Mouse (Mus musculus) retina, adult 2 months (tissue): Measurements from ENCODE around the gene Kcnk4.
"Not testable (repeated sequence)": the region's sequence is repeated elsewhere in the genome, so short reads cannot be mapped to it uniquely, and the experiment has no call there.

Experiments used
- DNase-seq: peaks from one replicate; pipeline ENCODE4 v3.0.0-alpha.2; 2012; ENCODE audit warnings: low read depth, low spot score

The Kcnk4 gene

DNA sequence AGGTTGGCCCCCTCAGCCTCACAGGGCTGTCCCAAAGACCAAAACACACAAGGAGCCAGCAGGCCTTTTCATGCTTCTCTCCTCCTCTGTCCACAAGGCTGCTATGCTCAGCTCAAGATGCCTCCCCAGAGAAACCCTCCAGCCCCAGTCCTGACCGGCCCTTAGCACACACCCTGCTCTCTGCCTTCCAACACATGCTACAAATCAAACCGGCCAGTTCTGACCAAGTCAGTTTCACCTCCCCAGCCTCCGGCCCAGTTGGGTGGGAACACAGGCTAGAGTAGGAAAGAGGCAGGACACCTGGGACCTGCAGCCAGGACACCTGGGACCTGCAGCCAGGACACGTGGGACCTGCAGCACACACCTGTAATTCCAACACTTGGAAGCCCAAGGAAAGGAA is 17.8 kb downstream of the Kcnk4 start:
- no peak for DNase-seq

DNA sequence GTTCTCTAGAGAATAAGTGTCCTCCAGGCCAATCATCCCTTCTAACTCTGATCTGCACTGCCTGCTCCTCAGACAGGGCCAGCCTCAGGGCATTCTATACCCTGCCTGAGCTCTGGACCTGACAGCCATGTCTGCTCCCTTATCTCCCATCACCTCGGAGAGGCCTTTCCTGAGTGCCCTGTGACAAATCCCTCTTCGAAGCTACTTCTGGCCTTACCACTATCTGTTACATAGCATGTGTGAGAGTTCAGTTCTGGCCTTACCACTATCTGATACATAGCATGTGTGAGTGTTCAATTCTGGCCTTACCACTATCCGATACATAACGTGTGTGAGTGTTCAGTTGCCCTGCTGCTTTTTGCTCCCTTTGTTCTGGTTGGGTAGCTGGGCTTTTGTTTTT is 19.0 kb downstream of the Kcnk4 start:
- no peak for DNase-seq

DNA sequence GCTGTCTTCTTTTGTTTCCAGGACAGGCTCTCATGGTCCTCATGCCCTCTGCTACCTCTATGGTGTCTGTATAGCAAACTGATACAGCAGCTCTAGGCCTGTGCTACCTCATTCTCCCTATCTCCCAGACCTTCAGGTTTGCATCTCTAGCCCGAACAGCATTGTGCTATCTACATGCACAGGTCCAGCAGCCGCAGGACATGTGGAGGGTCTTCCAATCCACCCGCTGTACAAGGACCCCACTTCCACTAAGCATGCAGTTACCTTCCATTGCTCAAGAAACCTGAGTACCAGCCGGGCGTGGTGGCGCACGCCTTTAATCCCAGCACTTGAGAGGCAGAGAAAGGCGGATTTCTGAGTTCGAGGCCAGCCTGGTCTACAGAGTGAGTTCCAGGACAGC is 19.8 kb downstream of the Kcnk4 start:
- DNase-seq, result no peak

DNA sequence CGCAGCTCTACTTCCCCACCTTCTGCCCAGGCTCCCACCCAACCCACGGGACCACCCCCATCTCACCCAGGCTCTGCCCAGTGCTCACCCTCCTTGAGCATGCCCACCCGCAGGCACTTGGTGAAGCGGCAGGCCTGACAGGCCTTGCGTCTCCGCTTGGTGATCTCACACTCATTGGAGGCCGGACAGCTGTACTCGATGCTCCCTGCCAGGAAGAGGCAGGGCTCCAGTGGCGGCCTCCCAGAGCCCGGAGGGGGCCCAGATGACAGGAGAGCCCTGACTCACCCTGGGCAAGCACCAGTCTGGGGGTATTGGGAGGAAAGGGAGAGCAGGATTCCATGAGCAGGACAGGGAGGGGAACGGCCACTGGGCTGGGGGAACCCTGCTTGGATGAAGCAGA is 20.3 kb downstream of the Kcnk4 start:
- no peak for DNase-seq

DNA sequence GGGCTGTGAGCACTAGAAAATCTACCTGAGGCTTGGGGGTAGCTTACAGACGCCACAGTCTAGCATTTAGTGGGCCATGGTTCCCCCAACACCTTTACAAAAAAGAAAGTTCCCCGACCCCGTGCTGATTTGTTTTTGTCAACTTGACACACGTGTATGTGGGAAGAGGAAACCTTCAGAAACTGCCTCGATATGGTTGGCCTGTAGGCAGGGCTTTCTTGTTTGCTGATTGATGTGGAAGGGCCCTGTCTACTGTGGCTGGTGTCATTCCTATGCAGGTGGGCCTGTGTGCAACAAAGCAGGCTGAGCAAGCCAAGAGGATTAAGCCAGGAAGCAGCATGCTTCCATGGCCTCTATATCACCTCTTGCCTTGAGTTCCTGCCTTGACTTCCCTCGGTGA is 21.3 kb downstream of the Kcnk4 start:
- DNase-seq, result no peak

DNA sequence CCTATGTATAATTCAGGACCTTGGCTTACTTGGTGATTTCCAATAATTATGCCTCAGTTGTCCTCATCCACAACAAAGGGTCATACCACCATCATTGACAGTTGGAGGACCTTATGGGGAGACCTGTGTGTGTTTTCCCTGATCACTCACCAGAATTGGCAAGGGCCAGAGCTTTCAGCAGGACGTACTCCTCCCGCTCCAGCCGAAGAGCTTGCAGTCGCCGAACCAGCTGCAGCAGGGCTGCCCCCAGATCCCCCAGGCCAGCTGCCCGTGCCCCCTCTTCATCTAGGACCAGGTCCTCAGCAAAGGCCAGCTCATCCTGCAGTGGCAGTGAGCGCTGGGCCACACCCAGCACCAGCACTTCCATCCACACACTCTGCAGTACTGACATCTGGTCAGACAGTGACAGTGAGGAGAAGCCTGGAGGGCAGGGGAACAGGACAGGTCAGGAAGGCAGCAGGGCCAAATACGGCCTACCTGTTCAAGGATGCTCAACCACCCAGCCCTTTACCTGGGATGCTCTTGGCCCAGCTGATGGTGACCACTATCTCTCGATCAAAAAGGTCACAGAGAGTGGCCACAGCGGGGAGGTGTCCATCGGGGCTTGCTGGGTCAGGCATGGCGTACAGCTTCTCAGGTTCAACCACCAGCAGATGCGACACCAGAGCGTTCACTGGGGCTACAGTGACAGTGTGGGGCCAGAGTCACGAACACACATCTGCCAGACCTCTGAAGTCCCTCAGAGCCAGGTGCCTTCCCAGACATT is 21.9 kb downstream of the Kcnk4 start:
- DNase-seq, result no peak

DNA sequence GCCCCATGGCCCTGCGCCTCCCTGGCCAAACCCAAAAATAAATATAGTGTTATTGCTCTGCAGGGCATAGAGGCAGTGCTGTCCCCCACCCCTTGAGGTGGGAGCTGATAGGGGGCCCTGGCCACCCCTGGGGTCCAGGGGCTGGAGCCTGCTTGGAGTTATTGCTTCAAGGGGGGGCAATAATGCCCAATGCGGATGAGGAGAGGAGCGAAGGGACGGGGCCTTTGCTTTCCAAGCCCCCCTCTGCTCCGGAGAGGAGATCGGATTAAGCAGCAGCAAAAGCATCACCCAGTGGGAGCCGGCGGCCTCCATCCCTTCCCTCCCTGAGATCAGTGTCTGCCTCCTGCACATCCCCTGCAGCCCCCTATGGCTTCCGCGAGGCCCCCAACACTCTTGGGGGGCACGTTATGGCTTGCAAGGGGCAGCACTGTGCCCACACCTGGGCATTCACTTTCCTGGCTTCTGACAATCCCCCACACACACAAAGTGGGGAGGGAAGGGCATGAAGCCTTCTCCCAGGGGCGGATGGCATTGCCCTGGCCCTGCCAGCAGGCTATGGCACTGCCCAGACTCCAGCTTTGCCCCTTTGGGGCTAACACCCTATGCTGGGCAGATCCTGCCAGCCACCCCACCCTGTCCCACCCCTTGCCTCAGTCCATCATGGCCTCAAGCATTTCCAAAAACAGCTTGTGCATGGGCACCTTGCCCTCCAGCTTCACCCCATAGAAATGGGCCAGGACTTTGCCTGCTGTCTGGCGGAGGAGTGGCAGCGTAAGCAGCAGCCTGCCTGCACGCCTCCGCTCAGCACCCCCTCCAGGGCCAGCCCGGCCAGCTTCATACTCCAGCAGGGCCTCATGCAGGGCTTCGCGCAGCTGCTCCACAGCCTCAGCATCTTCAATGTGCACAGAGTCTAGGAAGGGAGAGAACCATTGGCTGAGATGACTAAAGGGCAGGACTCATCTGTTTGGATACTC is 22.9 kb downstream of the Kcnk4 start:
- DNase-seq, result no peak

DNA sequence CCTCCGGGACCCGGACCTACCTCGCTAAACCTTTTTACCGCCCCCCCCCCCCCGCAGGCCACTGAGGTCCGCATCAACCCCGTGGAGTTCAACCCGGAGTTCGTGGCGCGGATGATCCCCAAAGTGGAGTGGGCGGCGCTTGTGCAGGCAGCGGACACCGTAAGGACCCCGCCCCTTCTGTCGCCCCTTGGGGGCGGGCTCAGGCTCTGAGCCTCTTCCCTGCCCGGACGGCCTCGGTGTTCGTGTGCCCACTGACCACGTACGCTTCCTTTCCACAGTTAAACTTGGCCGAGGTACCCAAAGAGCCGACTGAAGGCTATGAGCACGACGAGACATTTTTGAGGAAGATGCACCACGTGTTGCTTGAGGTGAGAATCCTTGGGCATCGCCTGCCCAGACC is 24.0 kb downstream of the Kcnk4 start:
- not testable (repeated sequence) for DNase-seq

DNA sequence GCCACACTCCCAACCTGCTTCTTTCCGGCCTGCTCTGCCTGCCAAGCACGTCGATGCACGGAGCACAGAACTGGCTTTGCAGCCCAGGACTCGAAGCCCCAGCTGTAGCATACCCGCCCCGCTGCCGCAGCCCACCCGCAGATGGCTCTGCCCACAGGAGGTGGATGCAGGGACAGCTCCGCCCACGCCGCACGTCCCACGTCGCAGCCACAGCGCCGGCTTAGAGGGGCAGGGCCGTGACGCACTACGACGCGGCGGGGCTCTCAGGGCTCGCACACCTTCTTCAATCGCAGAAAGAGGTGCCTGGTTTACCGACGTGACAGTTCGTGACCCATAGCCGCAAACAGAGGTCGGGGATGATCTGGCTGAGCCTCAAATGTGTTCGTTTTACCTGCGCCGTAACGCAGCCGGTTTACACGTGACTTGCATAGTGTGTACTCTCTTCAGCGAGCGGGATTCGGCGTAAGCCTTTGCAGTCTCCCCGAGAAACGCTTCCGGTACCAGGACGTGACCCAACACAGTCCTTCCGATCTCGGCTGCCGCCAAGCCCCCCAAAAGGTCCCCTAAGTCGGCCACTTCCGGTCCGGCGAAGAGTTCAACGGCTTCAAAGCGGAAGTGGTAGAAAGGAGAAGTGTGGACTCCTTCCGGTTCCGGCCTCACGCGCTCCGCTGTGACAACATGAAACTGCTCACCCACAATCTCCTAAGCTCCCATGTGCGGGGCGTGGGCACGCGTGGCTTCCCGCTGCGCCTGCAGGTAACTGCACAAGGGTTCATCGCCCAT is 24.6 kb downstream of the Kcnk4 start, which contains the start of the genes Trmt112 and Prdx5:
Gene Trmt112, plus strand, starts transcription at position 192 of the 783 bp plus-strand sequence.
Gene Prdx5, minus strand, starts transcription at position 600 of the 783 bp plus-strand sequence.
- DNase-seq, result peak; percentile 80

DNA sequence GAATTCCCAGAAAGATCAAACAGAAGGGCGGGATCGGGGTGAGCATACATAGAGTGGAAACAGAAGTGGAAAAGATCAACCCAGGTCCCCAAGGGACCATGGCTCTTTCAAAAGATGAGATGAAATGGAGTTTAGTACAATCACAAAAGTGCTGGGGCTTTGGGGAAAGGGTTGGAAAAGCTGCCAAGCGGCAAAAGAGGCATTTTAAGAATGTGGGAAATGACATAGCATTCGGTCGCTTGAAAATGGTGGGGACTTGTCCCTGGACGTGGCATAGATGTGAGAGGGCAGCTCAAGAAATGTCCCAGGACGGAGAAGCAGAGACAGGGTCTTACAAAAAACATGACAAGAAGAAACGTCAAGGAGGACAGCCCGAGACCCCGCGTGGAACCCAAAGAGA is 25.3 kb downstream of the Kcnk4 start:
- no peak for DNase-seq

DNA sequence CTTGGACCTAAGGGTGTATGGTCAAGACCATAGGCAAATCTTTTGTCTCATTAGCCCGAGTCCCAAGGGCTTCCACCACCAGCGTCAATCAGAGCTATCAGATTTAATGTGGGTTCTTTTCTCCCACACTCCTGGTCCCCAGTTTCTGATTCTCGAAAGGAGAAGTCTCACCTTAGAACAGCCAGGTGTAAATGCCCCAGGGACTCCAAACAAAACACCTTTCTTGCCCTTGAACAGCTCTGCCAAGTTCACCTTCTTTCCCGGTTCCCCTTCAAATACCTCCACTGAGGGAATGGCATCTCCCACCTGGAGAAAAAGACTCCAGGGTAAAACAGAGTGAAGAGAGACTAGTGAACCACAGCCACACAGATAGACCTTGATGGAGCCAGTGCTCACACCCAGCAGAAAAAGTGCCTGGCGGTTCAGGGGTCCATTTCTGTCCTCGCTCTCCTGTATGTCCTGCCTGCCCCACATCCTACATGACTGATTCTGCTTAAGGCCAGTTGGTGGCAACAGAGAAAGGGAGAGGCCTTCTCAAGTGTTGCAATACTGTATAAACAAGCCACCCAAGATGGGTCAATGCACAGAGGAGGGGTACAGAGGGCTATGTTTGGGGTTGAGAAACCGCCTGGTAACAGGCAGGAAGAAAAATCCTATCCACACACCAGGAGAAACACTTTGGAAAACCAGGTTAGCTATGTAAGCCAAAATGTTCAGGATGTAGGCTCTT is 26.3 kb downstream of the Kcnk4 start:
- DNase-seq, result no peak

DNA sequence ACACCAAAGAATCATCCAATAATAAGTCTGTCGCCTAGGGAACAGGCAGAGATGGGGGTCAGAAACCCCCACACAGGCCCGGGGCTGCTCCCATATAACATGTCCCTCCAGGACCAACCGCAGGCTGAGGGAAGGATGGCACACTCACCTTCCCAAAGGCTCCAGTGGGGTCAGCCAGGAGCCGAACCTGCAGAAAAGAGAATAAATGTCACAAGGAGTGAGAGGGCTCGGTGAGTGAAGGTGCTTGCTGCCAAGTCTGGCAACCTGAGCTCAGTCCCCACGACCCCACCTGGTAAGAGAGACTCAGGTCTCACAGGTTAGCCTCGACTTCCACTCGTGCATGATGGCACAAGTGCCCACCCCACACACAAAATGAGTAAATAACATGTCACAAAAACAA is 27.2 kb downstream of the Kcnk4 start:
- DNase-seq, result no peak

DNA sequence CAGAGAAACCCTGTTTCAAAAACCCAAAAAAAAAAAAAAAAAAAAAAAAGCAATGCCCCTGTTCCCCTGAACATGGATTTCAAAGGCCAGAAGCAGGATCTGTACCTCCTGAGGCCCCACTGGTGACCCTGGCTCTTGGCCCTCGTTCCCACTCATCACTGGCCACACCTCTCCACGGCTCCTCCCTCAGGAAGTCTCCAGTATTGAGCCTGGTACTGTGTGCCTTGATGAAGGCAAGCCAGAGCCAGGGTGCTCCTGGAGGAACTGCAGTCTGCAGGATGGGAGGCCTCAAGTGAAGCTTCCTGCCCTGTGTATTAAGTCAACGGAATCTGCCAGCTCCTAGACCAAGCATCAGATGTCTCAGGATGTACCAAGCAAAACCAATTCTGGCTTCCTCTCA is 28.1 kb downstream of the Kcnk4 start:
- DNase-seq, result no peak

DNA sequence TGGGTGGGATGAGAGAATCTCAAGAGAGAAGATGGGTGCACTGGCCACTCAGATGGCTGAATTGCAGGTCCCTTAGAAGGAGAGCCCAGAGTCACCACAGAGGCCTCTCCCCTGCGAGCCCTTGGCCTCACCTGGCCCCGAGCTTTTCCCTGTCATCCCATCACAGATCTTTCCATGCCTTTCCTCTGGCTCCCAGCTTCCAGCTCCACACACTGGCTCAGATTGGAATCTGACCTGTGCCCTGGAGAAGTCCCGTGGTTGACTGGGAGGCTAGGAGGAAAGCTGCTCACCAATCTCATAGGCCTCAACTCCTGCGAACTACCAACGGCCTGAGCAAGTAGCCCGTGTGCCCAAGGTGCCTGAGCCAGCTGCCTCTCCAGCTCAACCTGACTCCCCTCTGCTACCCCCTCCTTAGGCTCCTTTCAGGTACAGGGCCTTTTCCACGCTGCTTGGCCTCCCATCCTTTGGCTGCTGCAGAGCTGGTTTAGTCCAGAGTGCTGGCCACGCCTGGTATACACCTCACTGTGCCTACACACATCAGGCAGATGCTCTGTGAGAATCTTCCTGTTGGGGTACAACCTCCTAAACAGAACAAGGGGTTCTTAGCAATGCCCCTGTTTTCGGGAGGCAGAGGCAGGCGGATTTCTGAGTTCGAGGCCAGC is 28.7 kb downstream of the Kcnk4 start:
- no peak for DNase-seq

DNA sequence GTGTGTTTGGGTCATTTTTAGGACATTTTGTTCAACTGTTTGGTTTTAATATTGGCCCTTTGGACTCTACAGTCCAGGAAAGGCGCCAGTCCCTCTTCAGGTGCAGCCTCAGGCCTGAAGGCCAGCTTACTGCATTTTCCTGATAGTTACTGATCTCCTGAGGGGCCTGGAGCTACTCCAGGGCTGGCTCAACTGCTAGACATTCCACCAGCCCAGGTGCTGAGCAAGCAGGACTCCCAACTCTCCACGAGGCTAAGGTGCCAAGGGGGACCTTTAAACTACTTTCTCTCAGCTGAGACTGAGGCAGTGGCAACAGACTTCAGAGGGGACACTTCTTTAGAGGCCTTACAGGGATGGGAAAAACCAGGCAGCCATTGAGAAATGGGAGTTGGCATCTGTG is 29.5 kb downstream of the Kcnk4 start:
- no peak for DNase-seq

DNA sequence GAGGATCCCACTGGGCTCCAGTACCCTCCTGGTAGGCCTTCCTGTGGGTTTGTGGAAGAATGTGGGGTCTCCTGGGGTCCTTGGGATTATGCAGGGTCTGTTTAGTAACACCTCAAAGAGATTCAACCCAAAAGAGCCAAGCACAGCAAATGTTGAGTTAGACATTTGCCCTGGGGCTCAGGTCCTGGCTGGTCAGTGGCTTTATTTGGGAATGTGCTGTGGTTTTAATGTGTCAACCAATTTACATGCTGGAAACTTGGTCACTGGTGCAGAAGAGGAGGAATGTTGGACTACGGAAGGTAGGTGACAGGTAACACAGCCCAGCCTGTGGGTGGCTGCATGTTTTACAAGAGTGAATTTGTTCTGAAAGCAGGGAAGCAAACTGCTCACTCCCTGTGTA is 31.3 kb downstream of the Kcnk4 start:
- no peak for DNase-seq

DNA sequence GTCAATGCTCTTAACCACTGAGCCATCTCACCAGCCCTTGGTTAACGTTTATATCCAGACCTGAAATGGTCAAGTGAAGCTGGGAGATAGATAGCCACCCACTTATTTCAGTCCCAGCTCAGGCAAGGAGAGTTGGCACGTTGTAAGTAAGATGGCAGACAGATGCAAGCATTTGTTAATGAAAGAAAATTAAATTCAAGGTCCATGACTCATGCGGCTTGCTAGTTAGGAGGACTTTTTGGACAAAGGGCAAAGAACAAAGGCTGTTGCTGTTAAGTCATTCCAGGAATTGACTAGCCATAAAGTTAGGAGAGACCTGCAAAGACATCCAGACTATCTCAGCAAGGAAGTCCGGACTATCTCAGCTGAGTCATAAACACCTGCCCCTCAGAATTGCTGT is 34.7 kb downstream of the Kcnk4 start:
- DNase-seq, result no peak

DNA sequence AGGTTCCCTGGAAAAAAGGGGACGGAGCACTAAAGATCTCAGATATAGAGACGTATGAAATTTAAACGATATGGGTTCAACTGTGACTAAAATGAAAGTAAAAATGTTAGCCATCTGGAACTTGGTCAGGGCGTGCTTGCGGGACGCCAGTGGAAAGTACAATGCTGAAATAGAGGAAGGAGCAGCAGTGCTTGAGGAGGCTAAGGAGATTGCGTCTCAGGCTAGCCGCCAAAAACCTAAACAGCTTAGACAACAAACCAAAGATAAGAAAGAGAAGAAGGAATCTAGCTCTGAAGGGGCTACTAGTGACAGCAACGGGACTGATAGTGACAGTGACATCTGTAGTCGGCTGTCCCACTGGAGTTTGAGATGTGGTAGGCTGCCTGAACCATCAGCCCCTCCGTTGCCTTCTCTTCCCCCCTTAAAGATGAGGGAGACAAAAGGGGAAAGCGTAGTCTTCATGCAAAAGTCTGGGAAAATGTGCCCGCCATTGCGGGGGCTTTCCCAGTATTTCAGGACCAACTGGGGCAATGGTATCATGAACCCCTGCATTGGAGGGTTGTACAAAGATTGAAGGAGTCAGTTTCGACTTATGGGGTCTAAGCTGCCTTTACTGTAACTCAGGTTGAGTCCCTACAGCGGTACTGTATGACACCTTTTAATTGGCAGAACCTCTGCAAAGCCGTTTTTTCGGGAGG is 38.6 kb downstream of the Kcnk4 start:
- DNase-seq, result not testable (repeated sequence)

DNA sequence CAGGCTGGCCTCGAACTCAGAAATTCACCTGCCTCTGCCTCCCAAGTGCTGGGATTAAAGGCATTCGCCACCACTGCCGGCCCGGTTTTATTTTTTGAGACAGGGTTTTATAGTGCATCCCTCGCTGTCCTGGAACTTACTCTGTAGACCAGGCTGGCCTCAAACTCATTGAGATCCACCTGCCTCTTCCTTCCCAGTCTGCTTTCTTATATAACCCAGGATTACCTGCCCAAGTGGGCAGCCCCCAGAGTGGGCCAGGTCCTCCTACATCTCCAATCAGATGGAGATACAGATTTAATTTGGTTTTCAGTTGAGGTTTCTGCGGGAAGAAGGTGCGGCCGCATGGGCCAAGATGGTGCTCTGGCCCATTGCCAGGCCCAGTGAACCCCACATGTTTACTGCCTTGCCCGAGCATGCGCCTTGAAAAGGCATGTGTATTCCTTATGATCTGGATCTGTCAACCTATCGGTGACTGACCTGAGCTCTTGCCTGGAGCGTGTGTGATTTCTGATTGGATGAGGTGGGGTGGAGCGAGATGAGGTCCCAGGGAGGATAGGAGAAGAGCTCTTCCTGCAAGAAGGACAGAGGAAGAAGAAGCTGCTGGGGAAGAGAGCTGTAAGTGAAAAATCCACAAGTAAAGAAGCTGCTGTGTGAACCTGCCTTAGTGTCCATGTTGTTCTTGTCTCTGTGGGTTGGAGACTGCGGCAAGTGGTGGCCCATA is 40.4 kb downstream of the Kcnk4 start:
- no peak for DNase-seq
